Mouse (Mus musculus) intestine, postnatal 0 days (tissue): ENCODE measurements around the gene Tmem170b. TPM values are rescaled to one million over a fixed set of nuclear protein-coding genes. Genes with fewer than 3 reads are reported as not detected.

Experiments
- ATAC-seq: fragments of 200-750 bp; cut with Nextera tagmentation; 2 replicates; pipeline ENCODE4 v1.8.0; 2017; ENCODE audit warnings: mild to moderate bottlenecking, moderate TSS enrichment, moderate library complexity
- H3K27ac ChIP-seq: fragments of 300-500 bp; sonication (generic); 2 replicates; pipeline ENCODE4 v1.5.1; 2014; ENCODE audit warnings: mild to moderate bottlenecking, low read depth, low read length, moderate library complexity
- H3K27me3 ChIP-seq: fragments of 300-500 bp; sonication (generic); replicated peaks from 2 replicates; pipeline ENCODE4 v1.6.1; 2014; ENCODE audit warnings: low read length, mixed read lengths; ENCODE audit not compliant: control insufficient read depth, insufficient read depth
- H3K36me3 ChIP-seq: fragments of 300-500 bp; sonication (generic); 2 replicates; pipeline ENCODE4 v1.6.1; 2014; ENCODE audit warnings: mild to moderate bottlenecking, moderate library complexity; ENCODE audit not compliant: control insufficient read depth, insufficient read depth
- H3K4me1 ChIP-seq: fragments of 300-500 bp; sonication (generic); replicated peaks from 2 replicates; pipeline ENCODE4 v1.6.1; 2014; ENCODE audit warnings: antibody characterized with exemption, low read length, mixed read lengths; ENCODE audit not compliant: control insufficient read depth, insufficient read depth
- H3K4me2 ChIP-seq: fragments of 300-500 bp; sonication (generic); replicated peaks from 2 replicates; pipeline ENCODE4 v1.6.1; 2014; ENCODE audit warnings: low read depth, mild to moderate bottlenecking, moderate library complexity
- H3K4me3 ChIP-seq: fragments of 300-500 bp; sonication (generic); 2 replicates; pipeline ENCODE4 v1.5.1; 2014; ENCODE audit warnings: low read depth, low read length
- H3K9ac ChIP-seq: fragments of 300-500 bp; sonication (generic); 2 replicates; pipeline ENCODE4 v1.6.1; 2014; ENCODE audit warnings: mild to moderate bottlenecking, low read depth, low read length
- H3K9me3 ChIP-seq: fragments of 300-500 bp; sonication (generic); 2 replicates; pipeline ENCODE4 v1.6.1; 2016; ENCODE audit warnings: mixed run types; ENCODE audit not compliant: control insufficient read depth
- CTCF ChIP-seq: sonication (generic); IDR thresholded peaks from 2 replicates; pipeline ENCODE4 v1.5.1; 2016; ENCODE audit warnings: low read depth, mild to moderate bottlenecking, control low read depth, antibody characterized with exemption, moderate library complexity
- WGBS: fragments of 180-500 bp; shearing (Covaris S2); extraction: QIAGEN DNeasy Blood & Tissue Kit; methylation state at CpG from one replicate; pipeline ENCODE4 v1.1.7; 2014; 5-methylcytosine and 5-hydroxymethylcytosine counted together
- polyA plus RNA-seq: library from polyadenylated mRNA; unstranded; fragments of >200 nt; fragmentation: Nextera tagmentation; extraction: Ambion mirVana; gene quantifications from 2 replicates; pipeline ENCODE4 v1.2.1, GENCODE M21; 2015

Tmem170b gene
- polyA plus RNA-seq, 1 experiment from 2014 or later: 7.7 TPM

- no peak for TF ChIP-seq CTCF
- 35% methylated on average over 2 of the region's 2 CpGs for WGBS
Measured at GRCm38 (mm10) chr13:41608559-41608958, 2.9 kb downstream of the Tmem170b start.

GRCm38 (mm10) chr13:41611046-41611445 lies 5.3 kb downstream of the Tmem170b start:
- H3K27ac ChIP-seq: no peak overlapping the region
- 59% methylated on average over 1 of the region's 1 CpGs for WGBS
- H3K4me3 ChIP-seq: no peak overlapping the region
- H3K4me1 ChIP-seq: no peaks in the 10 kb centered on the region
- no peak for ATAC-seq
- no peak overlapping the region for H3K9ac ChIP-seq
- no peaks in the 10 kb centered on the region for H3K27me3 ChIP-seq
- TF ChIP-seq CTCF: no peak
- no peaks in the 10 kb centered on the region for H3K9me3 ChIP-seq
- H3K36me3 ChIP-seq: no peaks in the 10 kb centered on the region
- no peak overlapping the region for H3K4me2 ChIP-seq

More at GRCm38 (mm10) chr13:41608559-41608958, 2.9 kb downstream of the Tmem170b start:
- Histone ChIP-seq H3K4me2 (no peak overlapping the region), H3K4me3 (no peak overlapping the region), H3K27me3 (no peaks in the 10 kb centered on the region), H3K36me3 (no peaks in the 10 kb centered on the region), H3K9ac (no peak overlapping the region), H3K4me1 (0 out of 2 replicates have a peak, but pooled peaks cover 3% of the 10 kb centered on the region), H3K27ac (no peak overlapping the region), H3K9me3 (no peaks in the 10 kb centered on the region)
- ATAC-seq: no peak

GRCm38 (mm10) chr13:41614539-41614938 lies 8.8 kb downstream of the Tmem170b start:
- 79% methylated on average over 2 of the region's 2 CpGs for WGBS
- H3K4me1 ChIP-seq: no peaks in the 10 kb centered on the region
- no peaks in the 10 kb centered on the region for H3K36me3 ChIP-seq
- no peak overlapping the region for H3K4me2 ChIP-seq
- ATAC-seq: no peak
- no peak for TF ChIP-seq CTCF
- no peak overlapping the region for H3K4me3 ChIP-seq
- H3K9ac ChIP-seq: no peak overlapping the region
- no peaks in the 10 kb centered on the region for H3K9me3 ChIP-seq
- H3K27me3 ChIP-seq: no peaks in the 10 kb centered on the region
- H3K27ac ChIP-seq: no peak overlapping the region

GRCm38 (mm10) chr13:41614982-41615381 lies 9.3 kb downstream of the Tmem170b start:
- no peak for ATAC-seq
- WGBS: 72% methylated on average over 5 of the region's 5 CpGs
- no peaks in the 10 kb centered on the region for H3K4me1 ChIP-seq
- H3K9me3 ChIP-seq: no peaks in the 10 kb centered on the region
- no peaks in the 10 kb centered on the region for H3K27me3 ChIP-seq
- no peak overlapping the region for H3K27ac ChIP-seq
- no peak for TF ChIP-seq CTCF
- H3K4me2 ChIP-seq: no peak overlapping the region
- H3K36me3 ChIP-seq: no peaks in the 10 kb centered on the region
- no peak overlapping the region for H3K9ac ChIP-seq
- H3K4me3 ChIP-seq: no peak overlapping the region

- 71% methylated on average over 4 of the region's 4 CpGs for WGBS
- H3K27ac ChIP-seq: no peak overlapping the region
- no peak overlapping the region for H3K4me3 ChIP-seq
- no peaks in the 10 kb centered on the region for H3K27me3 ChIP-seq
- no peak overlapping the region for H3K4me2 ChIP-seq
- no peaks in the 10 kb centered on the region for H3K36me3 ChIP-seq
- peaks cover 8% of the 10 kb centered on the region; the same call in 1 of the 2 replicates for H3K4me1 ChIP-seq
- no peak for TF ChIP-seq CTCF
- ATAC-seq: no peak
- H3K9me3 ChIP-seq: no peaks in the 10 kb centered on the region
- no peak overlapping the region for H3K9ac ChIP-seq
Measured at GRCm38 (mm10) chr13:41619470-41619869, 13.8 kb downstream of the Tmem170b start.

GRCm38 (mm10) chr13:41620132-41620531 lies 14.4 kb downstream of the Tmem170b start:
- H3K4me3 ChIP-seq: no peak overlapping the region
- no peaks in the 10 kb centered on the region for H3K9me3 ChIP-seq
- no peak for TF ChIP-seq CTCF
- no peak overlapping the region for H3K9ac ChIP-seq
- H3K4me1 ChIP-seq: peaks cover 8% of the 10 kb centered on the region; the same call in 1 of the 2 replicates
- no peak overlapping the region for H3K4me2 ChIP-seq
- 70% methylated on average over 4 of the region's 4 CpGs for WGBS
- H3K36me3 ChIP-seq: no peaks in the 10 kb centered on the region
- H3K27me3 ChIP-seq: no peaks in the 10 kb centered on the region
- no peak for ATAC-seq
- no peak overlapping the region for H3K27ac ChIP-seq

GRCm38 (mm10) chr13:41624123-41624522 lies 18.4 kb downstream of the Tmem170b start:
- no peak overlapping the region for H3K4me2 ChIP-seq
- no peaks in the 10 kb centered on the region for H3K36me3 ChIP-seq
- no peak for TF ChIP-seq CTCF
- no peaks in the 10 kb centered on the region for H3K9me3 ChIP-seq
- no peak overlapping the region for H3K27ac ChIP-seq
- no peaks in the 10 kb centered on the region for H3K27me3 ChIP-seq
- no peak overlapping the region for H3K4me3 ChIP-seq
- H3K9ac ChIP-seq: no peak overlapping the region
- ATAC-seq: no peak
- WGBS: 81% methylated on average over 1 of the region's 1 CpGs
- H3K4me1 ChIP-seq: peaks cover 8% of the 10 kb centered on the region; the same call in 1 of the 2 replicates
